Mouse (Mus musculus) embryo, embryonic 10 days (tissue): ENCODE measurements around the gene Gm17364.
"Not testable (repeated sequence)": the region's sequence is repeated elsewhere in the genome, so short reads cannot be mapped to it uniquely, and the experiment has no call there.

Experiments used
- DNase-seq: peaks from one replicate; pipeline ENCODE4 v3.0.0-alpha.2; 2015; ENCODE audit warnings: low spot score

Gene Gm17364

GRCm38 (mm10) chr13:41251667-41252066 is 22.1 kb downstream of the Gm17364 start:
- DNase-seq, result no peak

DNA sequence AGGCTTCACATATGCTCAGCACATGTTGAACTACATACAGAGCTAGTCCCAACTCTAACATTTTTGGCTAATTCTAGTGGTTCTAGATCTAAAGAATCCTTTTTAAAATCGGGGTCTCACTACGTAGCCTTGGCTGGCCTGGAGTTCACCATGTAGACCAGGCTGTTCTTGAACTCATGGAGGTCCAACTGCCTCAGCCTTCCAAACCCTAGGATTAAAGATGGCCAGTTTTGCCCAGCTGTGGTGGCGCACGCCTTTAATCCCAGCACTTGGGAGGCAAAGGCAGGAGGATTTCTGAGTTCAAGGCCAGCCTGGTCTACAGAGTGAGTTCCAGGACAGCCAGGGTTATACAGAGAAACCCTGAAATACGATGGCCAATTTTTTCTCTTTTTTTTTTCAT is 22.5 kb downstream of the Gm17364 start:
- DNase-seq, result not testable (repeated sequence)

DNA sequence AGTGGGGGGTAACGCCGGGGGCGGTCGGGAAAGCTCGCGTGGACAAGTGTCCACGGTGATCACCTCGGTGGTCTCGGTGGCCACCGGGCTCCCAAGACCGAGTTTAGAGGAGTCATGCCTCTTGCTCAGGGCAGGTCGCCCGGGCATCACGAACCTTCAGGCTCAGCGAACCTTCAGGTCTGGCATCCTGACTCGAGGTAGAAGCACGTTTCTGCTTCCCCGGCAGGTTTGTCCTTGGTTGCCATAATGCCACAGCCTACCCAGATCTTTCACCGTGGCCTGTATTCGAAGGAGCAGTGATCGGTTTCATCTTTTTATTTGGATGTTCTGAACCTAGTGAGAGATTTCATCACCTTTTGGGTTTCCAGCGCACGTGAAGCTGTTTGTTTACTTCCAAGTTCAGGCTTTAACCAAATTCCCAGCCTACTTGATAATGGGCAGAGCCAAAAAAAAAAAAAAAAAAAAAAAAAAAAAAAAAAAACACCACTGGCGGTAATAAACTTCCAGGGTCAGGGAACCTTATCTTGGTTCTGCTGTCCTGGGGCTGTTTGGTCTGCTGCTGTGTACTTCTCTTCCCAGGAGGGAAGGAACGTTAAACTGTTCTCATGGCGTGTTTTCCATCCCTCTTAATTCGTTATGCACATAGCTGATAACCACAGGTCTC is 23.3 kb downstream of the Gm17364 start:
- peak; percentile 44 for DNase-seq

GRCm38 (mm10) chr13:41249538-41250317 is 24.0 kb downstream of the Gm17364 start, which contains the start of gene Smim13:
TSS of gene Smim13 (plus strand) at chr13:41249844.
- DNase-seq, result peak; percentile 98

GRCm38 (mm10) chr13:41248751-41249520 is 24.8 kb downstream of the Gm17364 start:
- DNase-seq, result no peak

DNA sequence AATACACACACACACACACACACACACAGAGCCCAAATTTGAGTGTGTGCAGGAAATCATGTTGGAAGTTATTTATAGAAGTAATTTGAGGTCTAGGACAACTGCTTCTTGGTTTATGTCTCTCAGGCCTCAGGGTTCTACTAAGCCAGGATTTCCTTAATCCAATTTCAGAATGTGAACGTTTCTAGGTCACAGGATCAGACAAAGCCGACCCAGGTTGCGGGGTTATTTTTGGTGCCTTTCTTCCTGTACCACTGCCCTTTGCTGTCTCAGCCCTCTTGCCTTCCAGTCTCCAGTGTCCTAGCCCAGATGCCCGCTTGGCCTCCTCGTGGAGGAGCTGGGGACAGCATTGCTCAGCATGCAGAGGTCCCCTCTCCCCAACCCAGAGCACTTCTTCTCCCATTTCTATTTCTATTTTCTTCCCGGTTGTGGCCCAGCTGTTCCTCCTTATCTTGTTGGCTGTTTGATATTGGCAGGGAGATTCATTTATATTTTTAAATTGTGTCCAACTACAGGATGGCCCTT is 29.4 kb downstream of the Gm17364 start:
- DNase-seq, result no peak

DNA sequence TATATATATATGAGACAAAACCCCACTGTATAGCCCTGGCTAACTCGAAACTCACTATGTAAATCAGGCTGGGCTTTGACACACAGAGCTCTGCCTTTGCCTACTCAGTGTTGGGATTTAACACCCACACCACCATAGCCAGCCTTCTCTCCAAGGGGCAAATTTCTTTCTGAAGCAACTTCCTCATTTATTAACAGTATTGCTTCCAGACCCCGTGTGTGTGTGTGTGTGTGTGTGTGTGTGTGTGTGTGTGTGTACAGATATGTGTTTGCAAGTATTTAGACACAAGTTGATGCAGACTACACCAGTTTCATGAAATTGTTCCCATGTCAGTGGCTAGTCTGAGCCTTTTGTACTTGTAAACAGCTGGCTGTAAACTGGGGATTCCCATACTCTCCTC is 32.2 kb downstream of the Gm17364 start:
- DNase-seq, result no peak

DNA sequence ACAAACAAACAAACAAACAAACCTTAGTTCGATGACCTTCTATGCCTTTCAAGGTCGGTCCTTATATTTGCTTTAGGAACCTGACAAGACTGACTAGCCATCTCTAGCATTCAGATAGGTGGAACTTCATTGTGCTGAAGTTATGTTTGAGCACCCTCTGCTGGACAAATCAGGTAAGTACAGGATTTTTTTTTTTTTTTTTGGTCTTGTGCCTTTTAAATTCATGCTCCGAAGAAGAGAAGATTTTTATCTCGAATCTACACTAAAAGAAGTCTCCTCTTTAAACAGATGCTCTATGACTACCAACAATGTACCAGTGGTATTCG is 35.0 kb downstream of the Gm17364 start:
- DNase-seq, result peak; percentile 57

DNA sequence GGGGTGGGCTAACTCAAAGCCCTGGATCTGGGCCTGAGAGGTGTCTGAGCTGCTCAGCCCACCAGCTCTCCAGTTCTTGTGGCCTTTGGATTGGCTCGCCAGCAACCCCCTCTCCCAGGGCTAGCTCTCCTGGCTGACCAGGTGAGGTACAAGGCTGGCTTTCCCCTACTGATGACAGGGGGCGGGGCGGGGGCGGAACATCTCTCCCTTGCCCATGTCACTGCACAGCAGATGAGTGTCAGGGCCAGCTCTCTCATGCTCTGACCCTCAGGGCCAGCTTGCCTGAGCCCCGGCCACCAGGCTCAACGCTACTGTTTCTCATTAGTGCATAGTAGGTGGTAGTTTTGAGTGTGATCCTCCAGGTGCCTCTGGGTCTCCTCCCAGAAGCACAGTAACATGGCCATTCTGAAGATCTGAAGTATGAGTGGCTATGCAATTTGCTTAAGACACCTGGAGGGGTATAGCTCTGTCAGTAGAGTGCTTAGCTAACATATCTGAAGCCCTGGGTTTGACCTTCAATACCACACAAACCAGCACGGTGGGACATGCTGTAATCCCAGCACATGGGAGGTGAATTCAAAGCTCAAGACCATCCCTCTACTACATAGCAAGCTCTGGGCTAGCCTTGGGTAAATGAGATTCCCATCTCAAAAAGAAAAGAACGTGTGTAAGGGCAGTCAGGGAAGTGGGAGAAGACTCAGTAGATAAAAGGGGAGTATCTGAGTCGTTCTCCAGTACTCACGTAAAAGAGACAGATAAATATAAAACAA is 35.6 kb downstream of the Gm17364 start:
- no peak for DNase-seq

DNA sequence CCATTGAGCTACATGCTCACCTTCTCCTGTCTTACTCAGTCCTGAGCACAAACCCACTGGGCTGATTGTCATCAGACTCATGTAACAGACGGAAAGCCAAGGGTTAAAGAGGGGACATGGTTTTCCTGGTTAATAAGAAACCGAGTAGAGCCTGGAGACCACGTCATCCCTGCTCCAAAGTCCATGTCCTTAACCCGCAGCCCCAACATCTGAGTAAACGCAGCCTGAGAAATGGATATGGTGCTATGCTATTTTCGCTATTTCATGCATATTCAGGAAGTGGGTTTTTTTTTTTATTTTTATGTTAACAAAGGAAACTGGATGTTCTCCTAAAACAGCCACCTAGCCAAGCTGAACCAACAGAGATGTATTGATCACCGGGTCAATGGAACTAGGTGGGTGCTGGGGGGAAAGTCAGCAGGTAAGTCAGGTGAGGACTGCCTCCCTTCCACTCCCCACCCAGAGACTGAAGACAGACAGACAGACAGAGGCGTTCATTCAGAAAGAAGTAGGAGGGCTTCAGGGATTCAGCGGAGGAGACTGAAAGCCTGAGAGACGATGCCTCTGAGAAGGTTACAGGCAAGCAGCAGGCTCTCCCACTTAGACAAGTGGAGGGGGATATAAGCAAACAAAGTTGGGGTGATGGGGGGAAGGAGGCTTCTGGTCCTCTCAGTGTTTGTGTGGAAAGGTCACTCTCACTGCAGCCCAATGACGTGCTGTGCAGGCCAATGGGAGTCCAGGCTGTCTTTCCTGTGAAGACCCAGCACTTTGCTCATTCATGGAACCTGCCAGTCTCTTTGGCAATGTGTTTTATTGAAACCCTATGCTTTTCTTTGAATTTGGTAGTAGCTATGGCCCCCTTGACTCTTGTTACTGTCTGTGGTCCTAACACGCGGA is 37.7 kb downstream of the Gm17364 start:
- DNase-seq, result no peak

DNA sequence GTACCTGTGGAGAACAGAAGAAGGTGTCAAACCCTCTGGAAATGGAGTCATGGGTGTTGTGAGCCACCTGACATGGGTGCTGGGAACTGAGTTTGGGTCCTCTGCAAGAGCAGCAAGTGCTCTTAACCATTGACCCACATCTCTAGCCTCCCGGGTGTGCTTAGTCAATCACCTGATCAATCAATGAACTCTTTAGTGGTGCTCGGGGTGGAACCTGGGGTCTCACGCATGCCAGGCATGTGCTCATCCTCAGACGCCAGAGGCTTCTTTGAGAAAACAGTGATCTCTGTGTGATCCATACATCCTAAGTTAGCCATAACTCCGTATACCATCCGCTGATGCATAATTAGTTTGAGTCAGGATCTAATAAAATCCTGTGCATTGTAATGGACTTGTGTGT is 38.6 kb downstream of the Gm17364 start:
- no peak for DNase-seq

DNA sequence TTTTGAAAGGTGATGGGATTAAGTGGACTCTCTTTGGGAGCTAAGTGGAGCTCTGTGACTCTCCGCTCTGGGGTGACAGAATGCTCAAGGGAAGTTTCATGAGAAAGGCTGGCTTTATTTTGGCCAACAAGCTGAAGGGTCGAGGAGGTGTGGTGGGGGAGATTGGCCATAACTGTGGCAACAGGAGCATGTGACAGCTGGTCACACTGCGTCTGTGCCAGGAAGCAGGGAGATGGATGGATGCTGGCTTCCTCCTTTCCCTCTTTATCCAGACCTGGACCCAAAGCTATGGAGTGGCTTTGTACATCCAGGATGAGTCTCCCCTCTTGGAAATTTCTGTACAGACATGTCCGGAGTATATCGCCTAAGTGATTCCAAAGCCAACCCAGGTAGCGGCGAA is 40.5 kb downstream of the Gm17364 start:
- DNase-seq, result no peak

DNA sequence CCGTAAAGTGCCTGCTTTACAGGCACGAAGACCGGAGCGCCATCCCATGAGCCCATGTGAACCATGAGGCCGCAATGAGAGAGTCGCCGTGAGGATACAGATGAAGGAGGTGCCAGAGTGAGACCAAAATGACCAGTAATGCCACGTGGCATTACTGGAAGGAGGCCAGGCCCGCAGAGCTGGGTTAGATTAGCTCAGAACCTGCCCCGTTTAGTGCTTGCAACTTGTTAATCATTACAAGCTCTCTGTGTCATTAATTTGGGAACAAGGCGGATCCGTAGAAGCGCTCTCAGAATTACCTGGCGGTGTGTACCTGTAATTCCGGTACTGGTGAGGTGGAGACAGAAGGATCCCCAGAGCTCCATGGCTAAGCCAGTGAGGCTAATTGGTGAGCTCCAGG is 41.6 kb downstream of the Gm17364 start:
- no peak for DNase-seq

DNA sequence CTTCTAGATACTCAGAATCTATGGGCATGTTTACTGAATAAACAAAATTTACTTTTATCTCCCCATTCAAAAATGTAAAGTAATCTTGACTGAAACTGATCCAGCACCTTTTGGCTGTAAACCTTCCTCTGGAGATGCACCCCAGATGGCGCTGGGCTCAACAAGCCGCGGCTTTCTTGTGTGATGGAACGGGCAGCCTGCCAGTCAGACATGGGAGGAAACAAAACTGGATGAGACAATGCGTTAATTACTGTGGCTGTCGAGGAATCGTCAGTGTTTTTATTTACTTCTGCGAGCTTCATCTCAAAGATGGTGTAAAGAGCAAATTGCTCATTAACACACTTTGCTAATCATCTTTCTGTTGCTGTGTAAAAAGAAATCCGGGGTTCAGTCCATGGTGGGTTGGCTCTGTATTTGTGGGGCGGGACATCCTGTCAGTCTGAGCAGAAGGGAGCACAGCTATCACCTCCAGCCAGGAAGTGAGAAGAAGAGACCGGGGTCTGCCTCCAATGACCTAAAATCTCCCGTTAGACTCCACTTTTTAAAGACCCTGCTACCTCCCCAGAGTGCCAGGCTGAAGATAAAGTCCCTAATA is 42.3 kb downstream of the Gm17364 start:
- no peak for DNase-seq

DNA sequence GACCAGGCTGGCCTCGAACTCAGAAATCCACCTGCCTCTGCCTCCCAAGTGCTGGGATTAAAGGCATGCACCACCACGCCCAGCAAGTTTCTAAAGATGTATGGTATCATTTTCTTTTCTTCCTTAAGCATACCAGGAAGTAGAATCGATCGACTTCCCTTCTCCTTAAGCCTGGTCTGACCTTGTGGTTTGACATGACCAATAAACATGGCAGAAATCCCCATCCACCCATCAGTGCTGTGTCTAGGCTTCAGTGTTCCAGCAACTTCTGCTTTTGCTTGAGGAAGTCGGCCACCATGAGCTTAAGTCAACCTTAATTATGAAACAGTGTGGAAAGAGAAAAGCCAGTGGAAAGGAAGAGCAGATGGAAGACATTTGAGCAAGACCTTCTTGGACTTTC is 43.5 kb downstream of the Gm17364 start:
- no peak for DNase-seq

- DNase-seq, result no peak
Measured at GRCm38 (mm10) chr13:41228060-41228459, 45.7 kb downstream of the Gm17364 start.

GRCm38 (mm10) chr13:41226513-41226912 is 47.3 kb downstream of the Gm17364 start:
- no peak for DNase-seq
